Mouse (Mus musculus): ENCODE measurements around the gene Rps6kb1.

Rps6kb1 gene

GRCm38 (mm10) chr11:86544639-86545299 is at the start of gene Rps6kb1, which contains the start of gene Tubd1:
Gene Rps6kb1 (minus strand): TSS chr11:86544805.
Gene Tubd1 (plus strand): TSS chr11:86544991.
- peak; percentile 93 to 97 for DNase-seq

GRCm38 (mm10) chr11:86593443-86593842 is 48.8 kb upstream of the Rps6kb1 start:
- DNase-seq = no peak

- no peak for DNase-seq
Observed at GRCm38 (mm10) chr11:86592993-86593392, 48.4 kb upstream of the Rps6kb1 start.

- DNase-seq = no peak
Observed at GRCm38 (mm10) chr11:86591931-86592616, 47.5 kb upstream of the Rps6kb1 start.

- no peak for DNase-seq
Observed at GRCm38 (mm10) chr11:86591301-86591845, 46.8 kb upstream of the Rps6kb1 start.

- no peak for DNase-seq
Observed at GRCm38 (mm10) chr11:86590579-86590978, 46.0 kb upstream of the Rps6kb1 start.

- no peak for DNase-seq
Observed at GRCm38 (mm10) chr11:86590066-86590465, 45.5 kb upstream of the Rps6kb1 start.

GRCm38 (mm10) chr11:86588583-86589298 is 44.1 kb upstream of the Rps6kb1 start:
- DNase-seq = no peak

GRCm38 (mm10) chr11:86587830-86588229 is 43.2 kb upstream of the Rps6kb1 start:
- DNase-seq = no peak

GRCm38 (mm10) chr11:86586868-86587792 is 42.5 kb upstream of the Rps6kb1 start:
- DNase-seq = peak; percentile 33 to 53

GRCm38 (mm10) chr11:86586177-86586867 is 41.7 kb upstream of the Rps6kb1 start:
- peak; percentile 27 to 52 for DNase-seq

GRCm38 (mm10) chr11:86585598-86585984 is 41.0 kb upstream of the Rps6kb1 start:
- DNase-seq = no peak

GRCm38 (mm10) chr11:86584898-86585597 is 40.4 kb upstream of the Rps6kb1 start:
- no peak for DNase-seq

- DNase-seq = no peak
Observed at GRCm38 (mm10) chr11:86583990-86584897, 39.6 kb upstream of the Rps6kb1 start.

- DNase-seq = no peak
Observed at GRCm38 (mm10) chr11:86583313-86583825, 38.8 kb upstream of the Rps6kb1 start.

- no peak for DNase-seq
Observed at GRCm38 (mm10) chr11:86582543-86583260, 38.1 kb upstream of the Rps6kb1 start.

GRCm38 (mm10) chr11:86581943-86582542 is 37.4 kb upstream of the Rps6kb1 start:
- no peak for DNase-seq

GRCm38 (mm10) chr11:86581250-86581753 is 36.7 kb upstream of the Rps6kb1 start:
- DNase-seq = peak; percentile 29 to 46

All from spleen, adult 18-20 months (tissue).